Mouse (Mus musculus): ENCODE data around the gene Os9.

- TF ChIP-seq EP300 (IDR thresholded peaks at IDR 0.05; ENCODE audit: low read depth) (no peak), CTCF (IDR thresholded peaks at IDR 0.05; ENCODE audit: low read depth) (no peak)
These were observed 14.3 kb upstream of the Os9 start for GRCm38 (mm10) chr10:127135118-127135836.
